Mouse (Mus musculus) forebrain, embryonic 16.5 days (tissue): ENCODE measurements around the gene Fam186b. TPM values are rescaled to one million over a fixed set of nuclear protein-coding genes. Genes with fewer than 3 reads are reported as not detected.
A peak's percentile ranks its signal among the peaks of the same experiment; 100 is the strongest.
"Not testable (repeated sequence)": the region's sequence is repeated elsewhere in the genome, so short reads cannot be mapped to it uniquely, and the experiment has no call there.

ENCODE experiments used
- ATAC-seq: fragments of 200-750 bp; cut with Nextera tagmentation; 2 replicates; pipeline ENCODE4 v1.8.0; 2017; ENCODE audit warnings: mild to moderate bottlenecking, moderate library complexity
- H3K27ac ChIP-seq: fragments of 300-500 bp; sonication (generic); 2 replicates; pipeline ENCODE4 v1.5.1; 2014; ENCODE audit warnings: low read length, control low read depth
- H3K27me3 ChIP-seq: fragments of 300-500 bp; sonication (generic); replicated peaks from 2 replicates; pipeline ENCODE4 v1.6.1; 2014; ENCODE audit warnings: low read length; ENCODE audit not compliant: control insufficient read depth, insufficient read depth
- H3K36me3 ChIP-seq: fragments of 300-500 bp; sonication (generic); 2 replicates; pipeline ENCODE4 v1.6.1; 2014; ENCODE audit not compliant: control insufficient read depth, insufficient read depth
- H3K4me1 ChIP-seq: fragments of 300-500 bp; sonication (generic); replicated peaks from 2 replicates; pipeline ENCODE4 v1.6.1; 2014; ENCODE audit warnings: low read length; ENCODE audit not compliant: control insufficient read depth, insufficient read depth
- H3K4me2 ChIP-seq: fragments of 300-500 bp; sonication (generic); 2 replicates; pipeline ENCODE4 v1.6.1; 2014; ENCODE audit warnings: mild to moderate bottlenecking, low read length, control low read depth
- H3K4me3 ChIP-seq: fragments of 300-500 bp; sonication (generic); replicated peaks from 2 replicates; pipeline ENCODE4 v1.5.1; 2014; ENCODE audit warnings: mild to moderate bottlenecking, low read length, control low read depth
- H3K9ac ChIP-seq: fragments of 300-500 bp; sonication (generic); replicated peaks from 2 replicates; pipeline ENCODE4 v1.6.1; 2014; ENCODE audit warnings: low read depth, low read length, control low read depth
- H3K9me3 ChIP-seq: fragments of 300-500 bp; sonication (generic); 2 replicates; pipeline ENCODE4 v1.6.1; 2016; ENCODE audit warnings: low read length; ENCODE audit not compliant: control insufficient read depth
- WGBS: fragments of 180-500 bp; shearing (Covaris S2); extraction: QIAGEN DNeasy Blood & Tissue Kit; methylation state at CpG from one replicate; pipeline ENCODE4 v1.1.7; 2014; 5-methylcytosine and 5-hydroxymethylcytosine counted together
- polyA plus RNA-seq: library from polyadenylated mRNA; unstranded; fragments of >200 nt; fragmentation: Nextera tagmentation; extraction: Ambion mirVana; gene quantifications from 2 replicates; pipeline ENCODE4 v1.2.1, GENCODE M21; 2015

Gene Fam186b
- polyA plus RNA-seq, 1 experiment from 2014 or later: 0.42 TPM

- WGBS: 67% methylated on average over 8 of the region's 8 CpGs
- Histone ChIP-seq H3K4me2 (peak overlapping the region; percentile 30), H3K9me3 (no peaks in the 10 kb centered on the region), H3K9ac (no peak overlapping the region), H3K4me1 (no peaks in the 10 kb centered on the region), H3K36me3 (no peaks in the 10 kb centered on the region), H3K27ac (no peak overlapping the region), H3K4me3 (no peak overlapping the region), H3K27me3 (no peaks in the 10 kb centered on the region)
- ATAC-seq: no peak
Observed at GRCm38 (mm10) chr15:99259167-99259729, 36.4 kb downstream of the Fam186b start.

GRCm38 (mm10) chr15:99255241-99255749 lies 40.4 kb downstream of the Fam186b start:
- H3K27me3 ChIP-seq: no peaks in the 10 kb centered on the region
- no peak for ATAC-seq
- H3K4me2 ChIP-seq: no peak overlapping the region
- no peaks in the 10 kb centered on the region for H3K9me3 ChIP-seq
- H3K4me1 ChIP-seq: peaks cover 16% of the 10 kb centered on the region
- H3K9ac ChIP-seq: no peak overlapping the region
- H3K27ac ChIP-seq: no peak overlapping the region
- 88% methylated on average over 6 of the region's 6 CpGs for WGBS
- H3K36me3 ChIP-seq: no peaks in the 10 kb centered on the region
- H3K4me3 ChIP-seq: no peak overlapping the region

- no peak for ATAC-seq
- Histone ChIP-seq H3K27me3 (no peaks in the 10 kb centered on the region), H3K9ac (no peak overlapping the region), H3K4me1 (peaks cover 16% of the 10 kb centered on the region), H3K9me3 (no peaks in the 10 kb centered on the region), H3K4me3 (no peak overlapping the region), H3K4me2 (no peak overlapping the region), H3K36me3 (no peaks in the 10 kb centered on the region), H3K27ac (no peak overlapping the region)
- WGBS: 90% methylated on average over 2 of the region's 2 CpGs
Observed at GRCm38 (mm10) chr15:99254477-99255005, 41.1 kb downstream of the Fam186b start.

- Histone ChIP-seq H3K4me3 (no peak overlapping the region), H3K9ac (no peak overlapping the region), H3K9me3 (no peaks in the 10 kb centered on the region), H3K4me2 (no peak overlapping the region), H3K36me3 (no peaks in the 10 kb centered on the region), H3K4me1 (peaks cover 16% of the 10 kb centered on the region), H3K27me3 (no peaks in the 10 kb centered on the region), H3K27ac (no peak overlapping the region)
- 97% methylated on average over 6 of the region's 6 CpGs for WGBS
- ATAC-seq: no peak
Observed at GRCm38 (mm10) chr15:99253772-99254171, 41.9 kb downstream of the Fam186b start.

GRCm38 (mm10) chr15:99253175-99253479 lies 42.6 kb downstream of the Fam186b start:
- not testable (repeated sequence) for H3K36me3 ChIP-seq, H3K4me3 ChIP-seq, ATAC-seq, H3K27ac ChIP-seq, H3K9ac ChIP-seq, H3K9me3 ChIP-seq, H3K27me3 ChIP-seq
- peaks cover 16% of the 10 kb centered on the region for H3K4me1 ChIP-seq
- peak overlapping the region; percentile 78 for H3K4me2 ChIP-seq
- 59% methylated on average over 2 of the region's 2 CpGs for WGBS

GRCm38 (mm10) chr15:99252381-99253174 lies 43.1 kb downstream of the Fam186b start:
- Histone ChIP-seq H3K27ac (peak overlapping the region; percentile 93), H3K4me2 (peak overlapping the region; percentile 78), H3K9me3 (no peaks in the 10 kb centered on the region), H3K27me3 (no peaks in the 10 kb centered on the region), H3K36me3 (peaks cover under 1% of the 10 kb centered on the region; the same call in 1 of the 2 replicates), H3K4me1 (peaks cover 16% of the 10 kb centered on the region), H3K4me3 (peak overlapping the region; percentile 72), H3K9ac (peak overlapping the region; percentile 70)
- 5% methylated on average over 22 of the region's 22 CpGs for WGBS
- ATAC-seq: peak; percentile 45

GRCm38 (mm10) chr15:99251626-99252380 lies 43.9 kb downstream of the Fam186b start, which contains the start of gene Mcrs1:
Mcrs1 (minus strand) TSS chr15:99251961.
- H3K4me3 ChIP-seq: peak within 1 kb of the TSS; percentile 72
- peak within 1 kb of the TSS; percentile 93 for H3K27ac ChIP-seq
- H3K9me3 ChIP-seq: no peaks in the 10 kb centered on the region
- peaks cover 6% of the 10 kb centered on the region; the same call in 1 of the 2 replicates for H3K36me3 ChIP-seq
- peaks cover 16% of the 10 kb centered on the region for H3K4me1 ChIP-seq
- peak; percentile 95 for ATAC-seq
- peak within 1 kb of the TSS; percentile 70 for H3K9ac ChIP-seq
- H3K4me2 ChIP-seq: peak within 1 kb of the TSS; percentile 78
- under 1% methylated on average over 52 of the region's 52 CpGs for WGBS
- H3K27me3 ChIP-seq: no peaks in the 10 kb centered on the region

GRCm38 (mm10) chr15:99251111-99251510 lies 44.6 kb downstream of the Fam186b start:
- 1% methylated on average over 14 of the region's 15 CpGs for WGBS
- Histone ChIP-seq H3K4me3 (peak overlapping the region; percentile 72), H3K4me1 (peaks cover 16% of the 10 kb centered on the region), H3K9ac (peak overlapping the region; percentile 70), H3K4me2 (peak overlapping the region; percentile 60)
- not testable (repeated sequence) for H3K27me3 ChIP-seq, H3K36me3 ChIP-seq, ATAC-seq, H3K9me3 ChIP-seq, H3K27ac ChIP-seq

GRCm38 (mm10) chr15:99249938-99250337 lies 45.8 kb downstream of the Fam186b start:
- Histone ChIP-seq H3K9ac (no peak overlapping the region), H3K4me1 (peaks cover 16% of the 10 kb centered on the region), H3K27me3 (no peaks in the 10 kb centered on the region), H3K36me3 (peaks cover 14% of the 10 kb centered on the region), H3K4me2 (no peak overlapping the region), H3K9me3 (no peaks in the 10 kb centered on the region), H3K27ac (no peak overlapping the region), H3K4me3 (no peak overlapping the region)
- no peak for ATAC-seq
- WGBS: 96% methylated on average over 11 of the region's 11 CpGs
